Mouse (Mus musculus): ENCODE measurements around the gene Hoxd4. TPM values are rescaled to one million over a fixed set of nuclear protein-coding genes. Genes with fewer than 3 reads are reported as not detected.

Gene Hoxd4
- total RNA-seq, 2 experiments from 2014 or later = 21.5 to 29.5 TPM

DNA sequence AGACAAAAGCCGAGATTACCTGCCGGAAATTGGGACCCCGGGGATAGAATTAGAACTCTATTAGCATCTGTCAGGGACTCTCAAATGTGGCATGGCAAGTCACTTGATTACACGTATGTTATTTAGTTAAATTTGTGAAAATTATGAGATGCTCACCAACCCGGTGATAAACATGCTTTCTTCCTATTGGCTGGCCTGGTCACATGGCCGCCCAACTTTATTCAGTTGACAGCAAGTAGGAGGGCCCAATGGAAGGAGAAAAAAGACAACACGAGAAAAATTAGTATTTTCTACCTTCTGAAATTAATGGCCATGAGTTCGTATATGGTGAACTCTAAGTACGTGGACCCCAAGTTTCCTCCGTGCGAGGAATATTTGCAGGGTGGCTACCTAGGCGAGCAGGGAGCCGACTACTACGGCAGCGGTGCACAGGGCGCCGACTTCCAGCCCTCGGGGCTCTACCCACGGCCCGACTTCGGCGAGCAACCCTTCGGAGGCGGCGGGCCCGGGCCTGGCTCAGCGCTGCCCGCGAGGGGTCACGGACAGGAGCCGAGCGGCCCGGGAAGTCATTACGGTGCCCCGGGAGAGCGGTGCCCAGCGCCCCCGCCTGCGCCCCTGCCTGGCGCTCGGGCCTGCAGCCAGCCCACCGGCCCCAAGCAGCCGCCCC lies 15.4 kb downstream of the Hoxd4 start:
- DNase-seq (ENCODE audit: low spot score in 2 of 2) = no peak

- no peak for DNase-seq (ENCODE audit: low spot score in 2 of 2)
Measured at GRCm38 (mm10) chr2:74727640-74728302, 16.0 kb downstream of the Hoxd4 start.

DNA sequence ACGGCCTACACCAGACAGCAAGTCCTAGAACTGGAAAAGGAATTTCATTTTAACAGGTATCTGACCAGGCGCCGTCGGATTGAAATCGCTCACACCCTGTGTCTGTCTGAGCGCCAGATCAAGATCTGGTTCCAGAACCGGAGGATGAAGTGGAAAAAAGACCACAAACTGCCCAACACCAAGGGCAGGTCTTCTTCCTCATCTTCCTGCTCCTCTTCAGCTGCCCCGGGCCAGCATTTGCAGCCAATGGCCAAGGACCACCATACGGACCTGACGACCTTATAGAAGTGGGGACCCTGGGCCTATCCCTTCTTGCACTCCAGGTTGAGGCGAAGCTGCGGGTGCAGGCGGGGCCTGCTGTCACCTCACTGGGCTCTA lies 16.6 kb downstream of the Hoxd4 start:
- DNase-seq (ENCODE audit: low spot score in 2 of 2) = no peak

DNA sequence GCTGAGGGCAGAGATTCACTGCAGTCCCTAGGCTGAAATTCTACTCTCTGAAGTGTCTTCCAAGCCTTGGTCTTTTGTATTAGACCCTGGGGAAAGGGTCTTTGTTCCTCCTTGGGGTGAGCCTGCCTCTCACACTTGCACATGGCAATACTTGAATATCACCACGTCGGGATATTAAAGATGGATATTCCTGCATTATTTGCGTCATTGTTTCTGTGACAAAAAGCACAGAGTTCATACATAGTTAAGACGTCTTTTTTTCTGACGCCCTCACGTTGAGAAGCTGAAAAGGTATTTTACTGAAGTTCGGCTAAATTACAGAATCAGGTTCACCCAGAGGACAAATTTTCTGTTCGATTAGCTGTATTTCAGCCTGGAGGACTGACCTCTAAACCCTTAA lies 18.6 kb downstream of the Hoxd4 start:
- DNase-seq (ENCODE audit: low spot score in 2 of 2) = no peak

DNA sequence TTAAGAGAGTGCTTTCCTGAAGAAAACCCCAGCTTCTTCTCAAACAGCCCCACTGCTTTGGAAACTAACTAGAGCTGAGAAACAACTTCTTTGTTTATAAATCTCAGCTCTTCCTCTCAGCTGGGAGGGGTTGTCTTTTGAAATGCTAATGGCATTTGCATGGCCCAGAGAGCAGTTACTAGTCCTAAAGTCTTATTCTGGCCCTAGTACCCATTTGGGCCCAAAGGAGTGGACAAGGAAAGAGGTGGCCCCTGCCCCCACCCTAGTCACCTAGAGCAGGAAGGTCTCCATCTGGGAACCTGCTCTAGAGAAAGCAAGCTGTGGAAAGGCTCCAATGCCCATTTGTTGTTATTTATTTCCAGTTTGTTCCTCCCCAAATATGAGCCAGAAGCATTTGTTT lies 19.3 kb downstream of the Hoxd4 start:
- no peak for DNase-seq (ENCODE audit: low spot score in 2 of 2)

GRCm38 (mm10) chr2:74731799-74732512 lies 20.2 kb downstream of the Hoxd4 start:
- no peak for DNase-seq (ENCODE audit: low spot score in 2 of 2)

DNA sequence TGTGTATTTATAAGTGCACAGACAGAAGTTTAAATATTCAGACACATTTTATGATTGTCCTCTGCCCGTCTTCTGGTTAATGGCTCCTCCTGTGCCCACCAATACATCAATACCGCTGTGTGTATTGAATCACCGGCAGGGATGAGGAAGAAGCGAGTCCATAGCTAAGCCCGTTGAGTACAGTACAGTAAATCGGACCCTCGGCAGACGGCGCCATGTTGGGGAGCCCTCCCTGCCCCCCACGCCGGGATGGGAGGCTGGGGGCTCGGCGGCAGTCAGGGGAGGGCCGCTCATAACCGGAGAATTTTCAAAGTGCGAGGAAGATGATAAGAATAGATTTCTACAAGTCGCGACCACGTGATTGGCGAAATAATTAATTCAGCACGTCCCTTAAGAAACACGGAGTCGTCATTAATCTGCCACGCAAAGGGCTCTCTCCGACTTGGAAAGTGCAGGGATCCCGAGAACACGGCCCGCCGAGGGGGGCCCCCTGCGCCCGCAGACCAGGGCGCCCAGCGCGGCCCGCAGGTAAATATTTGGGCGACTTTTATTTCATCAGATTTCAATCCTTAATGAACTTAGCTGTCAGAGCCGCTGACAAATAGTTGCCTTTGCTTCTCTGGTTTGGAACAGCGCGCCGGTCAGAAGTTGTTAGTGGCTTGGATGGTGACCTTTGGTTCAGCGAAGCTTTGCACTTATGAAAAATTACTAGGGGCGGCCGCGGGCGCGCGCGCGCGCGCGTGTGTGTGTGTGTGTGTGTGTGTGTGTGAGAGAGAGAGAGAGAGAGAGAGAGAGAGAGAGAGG lies 21.0 kb downstream of the Hoxd4 start:
- DNase-seq (ENCODE audit: low spot score in 2 of 2) = no peak

DNA sequence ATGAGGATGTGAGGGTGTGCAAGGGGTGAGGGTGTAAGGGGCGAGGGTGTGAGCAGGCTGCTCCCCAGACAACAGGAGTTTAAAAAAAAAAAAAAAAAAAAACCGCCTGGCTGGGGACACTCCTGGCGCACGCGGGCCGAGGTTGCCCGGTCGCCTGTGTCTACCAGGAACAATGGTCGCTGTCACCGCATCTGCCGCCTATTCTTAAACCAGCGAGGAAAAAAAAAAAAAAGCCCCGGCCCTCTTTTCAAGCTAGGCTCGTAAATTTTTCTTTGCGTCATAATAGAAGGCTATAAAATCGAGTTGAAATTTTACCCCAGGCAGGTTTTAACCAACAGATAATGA lies 21.6 kb downstream of the Hoxd4 start:
- DNase-seq (ENCODE audit: low spot score in 2 of 2) = no peak

GRCm38 (mm10) chr2:74733765-74734164 lies 22.0 kb downstream of the Hoxd4 start:
- DNase-seq (ENCODE audit: low spot score in 2 of 2) = no peak

- no peak for DNase-seq (ENCODE audit: low spot score in 2 of 2)
Measured at GRCm38 (mm10) chr2:74734451-74734850, 22.7 kb downstream of the Hoxd4 start.

DNA sequence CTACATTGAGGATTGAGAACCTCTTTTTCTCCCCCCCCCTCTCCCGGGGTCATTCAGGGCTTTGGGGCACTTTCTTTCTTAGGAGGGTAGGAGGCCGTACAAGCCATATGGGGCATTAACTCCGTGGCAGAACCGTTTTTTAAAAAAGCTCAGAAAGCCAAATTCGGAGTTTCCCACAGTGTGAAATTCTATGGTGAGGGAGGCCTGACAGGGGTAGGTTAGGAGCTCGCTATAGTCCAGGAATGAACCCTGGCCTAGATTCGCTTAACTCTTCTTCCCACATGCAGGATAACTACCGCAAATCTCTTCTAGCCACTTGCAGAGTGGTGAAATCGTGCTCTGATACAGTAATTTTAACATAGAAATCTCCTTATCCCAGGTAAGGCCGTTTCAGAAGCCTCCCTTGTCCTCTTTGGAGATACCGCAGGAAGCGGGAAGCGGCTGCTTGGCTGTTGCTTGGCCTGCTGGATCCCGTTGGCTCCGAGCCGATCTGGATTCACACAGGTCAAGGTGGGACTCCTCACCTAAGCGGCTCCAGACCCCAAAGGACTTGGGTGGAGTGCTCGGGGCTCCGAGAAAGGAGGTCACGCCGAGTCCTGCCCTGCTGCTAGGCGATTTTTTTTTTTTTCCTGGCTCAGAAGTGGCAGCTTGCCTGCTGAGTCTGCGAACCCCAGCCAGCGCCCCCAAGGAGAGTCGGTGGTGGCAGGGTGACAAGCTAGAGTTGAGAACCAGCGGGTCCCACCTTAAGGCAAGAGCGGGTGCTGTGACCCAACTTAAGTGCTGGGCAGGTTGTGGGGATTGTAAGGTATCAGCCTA lies 23.5 kb downstream of the Hoxd4 start:
- no peak for DNase-seq (ENCODE audit: low spot score in 2 of 2)

DNA sequence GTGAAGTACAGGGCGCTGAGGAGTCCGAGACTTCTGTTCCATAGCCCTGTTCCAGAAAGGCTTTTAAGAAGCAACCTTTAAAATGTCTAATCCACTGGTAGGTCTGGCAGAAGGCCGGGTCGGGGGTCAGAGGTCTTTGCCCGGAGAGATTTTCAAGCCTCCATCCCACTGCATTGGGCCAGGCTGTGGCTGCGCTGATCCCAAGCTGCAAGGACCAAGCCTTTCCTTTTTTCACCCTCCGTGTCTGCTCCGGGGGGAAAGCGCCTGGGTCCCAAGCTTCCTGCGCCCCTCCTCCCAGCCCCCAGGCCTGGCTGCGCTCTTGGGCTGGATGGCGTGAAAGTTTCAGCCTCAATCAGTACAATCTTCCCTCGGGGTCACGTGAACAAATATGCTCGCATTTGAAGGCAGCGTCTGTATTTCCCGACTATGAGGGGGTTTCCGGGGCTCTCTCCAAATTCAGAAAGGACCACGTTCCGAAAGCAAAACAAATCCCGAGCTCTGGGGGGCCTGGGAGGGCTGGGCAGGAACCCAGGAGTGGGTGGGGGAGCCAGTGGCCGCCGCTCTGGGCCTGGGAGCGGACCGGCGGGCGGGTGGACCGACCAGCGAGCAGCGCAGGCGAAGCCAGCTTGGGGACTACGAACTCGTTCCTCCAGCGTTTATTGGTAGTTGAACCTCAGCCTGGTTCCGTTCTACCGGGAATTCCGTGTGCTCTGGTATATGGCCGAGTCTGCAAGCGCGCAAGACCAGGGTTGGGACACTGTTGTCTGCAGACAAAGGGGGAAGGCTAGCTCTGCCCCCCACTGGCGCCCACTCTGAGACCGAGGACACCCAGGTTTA lies 24.3 kb downstream of the Hoxd4 start:
- no peak for DNase-seq (ENCODE audit: low spot score in 2 of 2)

DNA sequence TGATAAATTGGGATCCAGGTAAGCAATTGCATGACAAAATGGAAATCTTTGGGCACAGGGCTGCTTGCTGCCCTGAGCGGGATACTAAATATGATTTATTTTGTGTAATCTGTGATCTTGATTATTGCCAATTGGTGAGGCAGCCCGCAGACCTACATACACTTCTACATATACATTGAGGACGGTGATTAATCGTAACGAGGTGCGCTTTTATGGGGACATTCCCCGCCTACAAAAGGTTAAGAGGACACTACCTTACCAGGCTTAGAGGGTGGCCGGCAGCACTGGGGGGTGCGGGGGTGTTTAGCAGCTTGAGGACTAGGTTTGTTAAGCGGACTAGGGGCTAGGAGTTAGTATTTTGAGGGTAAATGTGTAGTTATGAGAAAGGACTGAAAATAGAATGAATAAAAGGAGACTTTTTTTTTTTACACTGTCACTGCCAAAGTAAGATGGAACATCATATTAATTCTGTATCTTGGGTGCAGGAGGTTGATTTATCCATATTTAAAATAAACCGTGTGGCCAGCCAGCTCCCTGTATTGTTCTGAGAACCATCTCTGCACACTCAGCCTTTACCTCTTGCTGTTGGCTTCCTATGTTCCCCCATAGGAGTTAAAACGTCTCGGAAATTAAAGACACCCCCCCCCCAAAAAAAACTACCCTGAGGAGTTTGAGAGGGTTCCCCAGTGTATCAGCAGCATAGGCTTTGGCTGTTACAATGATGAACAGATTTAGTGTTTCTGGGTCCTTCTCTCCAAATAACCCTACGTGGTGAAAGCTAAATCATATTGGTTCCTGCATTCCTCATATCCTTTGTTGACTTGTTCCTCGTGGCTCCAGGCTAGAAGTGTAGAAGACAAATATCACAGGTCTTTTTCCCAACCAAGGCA lies 25.2 kb downstream of the Hoxd4 start:
- no peak for DNase-seq (ENCODE audit: low spot score in 2 of 2)

DNA sequence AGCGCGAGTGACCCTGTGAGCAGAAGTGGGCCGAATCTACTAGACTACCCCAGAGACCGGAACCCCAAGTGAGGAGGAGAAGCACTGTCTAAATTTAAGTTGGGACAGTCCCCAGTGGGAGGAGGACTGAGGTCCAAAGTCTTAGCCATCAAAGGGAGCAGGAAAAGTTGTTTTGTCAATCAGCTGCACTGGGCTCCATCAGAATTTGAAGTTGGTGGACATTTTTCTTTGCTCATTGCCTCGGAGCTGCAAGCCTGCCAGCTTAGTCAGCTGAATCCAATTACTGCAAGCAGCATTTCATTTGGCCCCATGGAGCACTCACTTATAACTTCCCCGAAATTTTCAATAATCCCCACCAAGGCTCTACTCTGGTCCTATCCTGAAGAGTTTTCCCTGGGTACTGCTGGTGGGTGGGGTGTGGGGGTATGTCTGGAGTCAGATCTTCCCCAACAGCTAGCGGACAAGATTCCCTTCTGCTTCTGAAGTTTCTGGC lies 25.9 kb downstream of the Hoxd4 start:
- no peak for DNase-seq (ENCODE audit: low spot score in 2 of 2)

GRCm38 (mm10) chr2:74738623-74739475 lies 27.1 kb downstream of the Hoxd4 start:
- no peak for DNase-seq (ENCODE audit: low spot score in 2 of 2)

DNA sequence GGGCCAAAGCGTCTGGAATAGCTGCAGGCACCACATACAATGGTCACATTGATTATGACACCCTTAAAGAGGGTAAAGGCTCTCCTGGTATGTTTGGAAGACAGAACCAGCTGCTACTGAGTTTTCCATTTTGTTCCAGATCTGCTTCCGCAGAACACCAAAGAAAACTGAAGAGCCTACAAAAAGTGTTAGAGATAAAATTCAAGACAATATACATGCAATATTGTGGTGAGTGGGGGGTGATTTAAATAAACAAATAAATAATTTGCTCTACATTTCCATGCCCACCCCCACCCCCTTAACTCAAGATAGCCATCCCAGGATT lies 27.7 kb downstream of the Hoxd4 start:
- no peak for DNase-seq (ENCODE audit: low spot score in 2 of 2)

DNA sequence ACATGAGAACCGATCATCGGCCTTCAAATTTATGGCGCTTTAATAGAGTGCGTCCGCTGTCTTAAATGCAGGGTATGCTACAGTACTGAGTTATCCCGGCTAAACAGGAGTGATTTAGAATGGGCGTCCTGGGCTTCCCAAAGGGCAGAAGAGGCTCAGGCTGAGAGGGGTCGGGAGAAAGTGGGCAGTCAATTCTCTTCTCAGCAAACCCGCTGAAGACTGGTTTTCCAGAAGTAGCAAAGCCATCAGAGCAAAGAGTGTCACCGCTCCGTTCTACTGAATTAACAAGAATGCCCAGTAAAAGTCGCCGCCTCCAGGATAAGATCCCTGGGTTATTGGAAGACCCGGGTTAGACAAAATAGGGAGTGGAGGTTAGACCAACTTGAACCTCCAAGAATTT lies 28.1 kb downstream of the Hoxd4 start:
- no peak for DNase-seq (ENCODE audit: low spot score in 2 of 2)

Measured in adrenal gland, postnatal 4 days (tissue).